Mouse (Mus musculus): Measurements from ENCODE around the gene Rabl6. TPM values are rescaled to one million over a fixed set of nuclear protein-coding genes. Genes with fewer than 3 reads are reported as not detected.

Rabl6 gene
- polyA plus RNA-seq, 1 experiment, result 42.8 TPM

- H3K27ac ChIP-seq (replicated peaks; ENCODE audit: low read depth, low read length), result no peak overlapping the region
- no peak overlapping the region for H3K4me3 ChIP-seq (ENCODE audit: insufficient read depth, low read depth, low read length)
- H3K4me1 ChIP-seq (ENCODE audit: control insufficient read depth, insufficient read depth, insufficient read length, low read length), result no peaks in the 10 kb centered on the region; the same call in 1 of the 2 replicates
These were observed 25.7 kb downstream of the Rabl6 start for GRCm38 (mm10) chr2:25582466-25583119.

GRCm38 (mm10) chr2:25581901-25582301 is 26.4 kb downstream of the Rabl6 start:
- Histone ChIP-seq H3K4me1 (ENCODE audit: control insufficient read depth, insufficient read depth, insufficient read length, low read length) (no peaks in the 10 kb centered on the region; the same call in 1 of the 2 replicates), H3K4me3 (ENCODE audit: insufficient read depth, low read depth, low read length) (no peak overlapping the region), H3K27ac (replicated peaks; ENCODE audit: low read depth, low read length) (no peak overlapping the region)

GRCm38 (mm10) chr2:25581294-25581864 is 26.9 kb downstream of the Rabl6 start, which contains the start of gene Ajm1:
Gene Ajm1 (minus strand): TSS chr2:25581757.
- H3K4me1 ChIP-seq (ENCODE audit: control insufficient read depth, insufficient read depth, insufficient read length, low read length), result no peaks in the 10 kb centered on the region; the same call in 1 of the 2 replicates
- no peak within 1 kb of the TSS for H3K27ac ChIP-seq (replicated peaks; ENCODE audit: low read depth, low read length)
- H3K4me3 ChIP-seq (ENCODE audit: insufficient read depth, low read depth, low read length), result no peak within 1 kb of the TSS

GRCm38 (mm10) chr2:25580621-25581101 is 27.7 kb downstream of the Rabl6 start:
- H3K4me1 ChIP-seq (ENCODE audit: control insufficient read depth, insufficient read depth, insufficient read length, low read length), result peaks cover under 1% of the 10 kb centered on the region; the same call in 1 of the 2 replicates
- H3K4me3 ChIP-seq (ENCODE audit: insufficient read depth, low read depth, low read length), result no peak overlapping the region
- no peak overlapping the region for H3K27ac ChIP-seq (replicated peaks; ENCODE audit: low read depth, low read length)

- peaks cover 3% of the 10 kb centered on the region; the same call in 1 of the 2 replicates for H3K4me1 ChIP-seq (ENCODE audit: control insufficient read depth, insufficient read depth, insufficient read length, low read length)
These were observed 28.4 kb downstream of the Rabl6 start for GRCm38 (mm10) chr2:25579737-25580460.

GRCm38 (mm10) chr2:25578796-25579736 is 29.3 kb downstream of the Rabl6 start:
- Histone ChIP-seq H3K4me1 (ENCODE audit: control insufficient read depth, insufficient read depth, insufficient read length, low read length) (peaks cover 3% of the 10 kb centered on the region; the same call in 1 of the 2 replicates), H3K4me3 (ENCODE audit: insufficient read depth, low read depth, low read length) (peak overlapping the region; percentile 7), H3K27ac (replicated peaks; ENCODE audit: low read depth, low read length) (no peak overlapping the region)

More at GRCm38 (mm10) chr2:25579737-25580460, 28.4 kb downstream of the Rabl6 start:
- Histone ChIP-seq H3K27ac (replicated peaks; ENCODE audit: low read depth, low read length) (no peak overlapping the region), H3K4me3 (ENCODE audit: insufficient read depth, low read depth, low read length) (peak overlapping the region; percentile 7)

- no peak overlapping the region for H3K27ac ChIP-seq (replicated peaks; ENCODE audit: low read depth, low read length)
- peak overlapping the region; percentile 34 for H3K4me3 ChIP-seq (ENCODE audit: insufficient read depth, low read depth, low read length)
- peaks cover 3% of the 10 kb centered on the region; the same call in 1 of the 2 replicates for H3K4me1 ChIP-seq (ENCODE audit: control insufficient read depth, insufficient read depth, insufficient read length, low read length)
These were observed 30.1 kb downstream of the Rabl6 start for GRCm38 (mm10) chr2:25577951-25578795.

- H3K4me1 ChIP-seq (ENCODE audit: control insufficient read depth, insufficient read depth, insufficient read length, low read length), result peaks cover 3% of the 10 kb centered on the region; the same call in 1 of the 2 replicates
- peak overlapping the region; percentile 34 for H3K4me3 ChIP-seq (ENCODE audit: insufficient read depth, low read depth, low read length)
- no peak overlapping the region for H3K27ac ChIP-seq (replicated peaks; ENCODE audit: low read depth, low read length)
These were observed 31.1 kb downstream of the Rabl6 start for GRCm38 (mm10) chr2:25576965-25577891.

- H3K4me1 ChIP-seq (ENCODE audit: control insufficient read depth, insufficient read depth, insufficient read length, low read length), result peaks cover 3% of the 10 kb centered on the region; the same call in 1 of the 2 replicates
- peak overlapping the region; percentile 83; the same call in 1 of the 2 replicates for H3K4me3 ChIP-seq (ENCODE audit: insufficient read depth, low read depth, low read length)
- H3K27ac ChIP-seq (replicated peaks; ENCODE audit: low read depth, low read length), result no peak overlapping the region
These were observed 32.1 kb downstream of the Rabl6 start for GRCm38 (mm10) chr2:25576028-25576850.

GRCm38 (mm10) chr2:25575432-25576027 is 32.8 kb downstream of the Rabl6 start:
- Histone ChIP-seq H3K4me3 (ENCODE audit: insufficient read depth, low read depth, low read length) (peak overlapping the region; percentile 83), H3K27ac (replicated peaks; ENCODE audit: low read depth, low read length) (no peak overlapping the region), H3K4me1 (ENCODE audit: control insufficient read depth, insufficient read depth, insufficient read length, low read length) (peaks cover 3% of the 10 kb centered on the region; the same call in 1 of the 2 replicates)

- Histone ChIP-seq H3K4me3 (ENCODE audit: insufficient read depth, low read depth, low read length) (peak within 1 kb of the TSS; percentile 83), H3K4me1 (ENCODE audit: control insufficient read depth, insufficient read depth, insufficient read length, low read length) (peaks cover 3% of the 10 kb centered on the region; the same call in 1 of the 2 replicates), H3K27ac (replicated peaks; ENCODE audit: low read depth, low read length) (peak within 1 kb of the TSS; percentile 86)
These were observed 33.5 kb downstream of the Rabl6 start, which contains the start of the genes Mamdc4 and Phpt1 for GRCm38 (mm10) chr2:25574579-25575431. Gene Mamdc4 (minus strand): TSS chr2:25574845. Gene Phpt1 (minus strand): TSS chr2:25575224.
